Mouse (Mus musculus) G1E (cell line): ENCODE measurements around the gene Crtc1. TPM values are rescaled to one million over a fixed set of nuclear protein-coding genes. Genes with fewer than 3 reads are reported as not detected.

Experiments used
- ATAC-seq: 2 replicates; pipeline ENCODE4 v1.8.0; 2016; ENCODE audit warnings: mild to moderate bottlenecking; ENCODE audit not compliant: insufficient number of reproducible peaks, poor library complexity, low FRiP score, severe bottlenecking; ENCODE audit errors: extremely low read depth
- DNase-seq: peaks from one replicate; pipeline ENCODE4 v3.0.0; 2012; ENCODE audit warnings: low spot score
- H3K27me3 ChIP-seq: 2 replicates; pipeline ENCODE4 v1.6.1; 2012; ENCODE audit warnings: mild to moderate bottlenecking, low read length, inconsistent platforms; ENCODE audit not compliant: insufficient read depth
- H3K36me3 ChIP-seq: replicated peaks from 2 replicates; pipeline ENCODE3; 2012; ENCODE audit warnings: mild to moderate bottlenecking, inconsistent platforms
- H3K4me1 ChIP-seq: 2 replicates; pipeline ENCODE4 v1.6.1; 2012; ENCODE audit warnings: low read depth, low read length, inconsistent platforms, mixed read lengths; ENCODE audit not compliant: insufficient read depth
- H3K4me3 ChIP-seq: 2 replicates; pipeline ENCODE4 v1.5.1; 2012; ENCODE audit warnings: low read depth, mild to moderate bottlenecking, inconsistent platforms, low read length, moderate library complexity, mixed read lengths
- H3K9me3 ChIP-seq: replicated peaks from 2 replicates; pipeline ENCODE4 v1.6.1; 2012; ENCODE audit warnings: inconsistent platforms
- CTCF ChIP-seq: IDR thresholded peaks from 2 replicates; pipeline ENCODE4 v1.5.1; 2012; ENCODE audit warnings: low read depth, low read length, inconsistent platforms, mixed read lengths
- GATA1 ChIP-seq: IDR thresholded peaks from 2 replicates; pipeline ENCODE4 v1.6.1; 2012; ENCODE audit warnings: borderline replicate concordance, low read length, inconsistent platforms, mixed read lengths
- GATA2 ChIP-seq: IDR thresholded peaks from 2 replicates; pipeline ENCODE4 v1.6.1; 2012; ENCODE audit warnings: low read depth, low read length, inconsistent platforms, borderline replicate concordance
- POLR2AphosphoS5 ChIP-seq: IDR thresholded peaks from 2 replicates; pipeline ENCODE4 v1.6.1; 2012; ENCODE audit warnings: low read depth, low read length, inconsistent platforms; ENCODE audit not compliant: insufficient replicate concordance
- TAL1 ChIP-seq: conservative IDR thresholded peaks from 2 replicates; pipeline ENCODE4 v1.6.1; 2012; ENCODE audit warnings: low read depth, low read length, inconsistent platforms, mixed read lengths
- polyA plus RNA-seq: library from polyadenylated mRNA; stranded (reverse); fragments of >175 nt; gene quantifications from 2 replicates; pipeline ENCODE4 v1.2.3, GENCODE M21; 2012
- total RNA-seq, 2 experiments: library from RNA; stranded (forward) in 1 of 2; stranded (reverse) in 1 of 2; fragments of 200-1000 nt in 1 of 2; fragments of >200 nt in 1 of 2; fragmentation: Nextera tagmentation in 1 of 2; gene quantifications; 2 replicates each; pipeline ENCODE4 v1.2.3; 2014 to 2017

Gene Crtc1
- total and polyA plus RNA-seq, 3 experiments, result 1.4 to 17.6 (median 15.3) TPM

DNA sequence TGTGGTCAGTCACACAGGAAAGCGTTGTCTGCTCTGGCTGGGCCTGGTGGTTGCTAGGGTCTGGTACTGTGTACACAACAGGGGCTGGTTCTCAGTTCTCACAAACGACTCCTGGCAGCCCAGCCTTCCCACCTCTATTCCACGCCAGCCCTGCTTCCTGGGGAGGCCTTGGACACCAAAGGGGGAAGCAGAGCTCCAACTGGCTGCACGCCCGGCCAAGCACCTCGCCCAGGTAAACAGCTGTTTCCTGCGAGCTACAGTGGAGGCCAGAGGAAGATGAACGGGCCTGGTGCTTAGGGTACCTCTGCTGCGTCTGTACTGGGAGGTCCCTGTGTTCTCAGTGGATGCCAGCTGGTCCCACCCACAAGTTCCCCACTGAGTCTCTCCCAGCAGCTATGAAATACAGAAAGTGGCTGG is 29.9 kb downstream of the Crtc1 start:
- no peaks in the 10 kb centered on the region for H3K27me3 ChIP-seq
- no peak for TF ChIP-seq CTCF
- no peak for TF ChIP-seq POLR2AphosphoS5
- TF ChIP-seq GATA1, result no peak
- TF ChIP-seq GATA2, result no peak
- no peak for TF ChIP-seq TAL1
- H3K4me3 ChIP-seq, result no peak overlapping the region
- H3K4me1 ChIP-seq, result peaks cover 63% of the 10 kb centered on the region
- no peak for ATAC-seq
- DNase-seq, result no peak
- peaks cover under 1% of the 10 kb centered on the region; the same call in 1 of the 2 replicates for H3K9me3 ChIP-seq
- peaks cover 76% of the 10 kb centered on the region for H3K36me3 ChIP-seq

- peaks cover 77% of the 10 kb centered on the region for H3K36me3 ChIP-seq
- TF ChIP-seq GATA1 (no peak), TAL1 (no peak), POLR2AphosphoS5 (no peak), GATA2 (no peak), CTCF (no peak)
- H3K4me3 ChIP-seq, result peak overlapping the region; percentile 5; the same call in 1 of the 2 replicates
- ATAC-seq (no peak), DNase-seq (no peak)
- peaks cover 4% of the 10 kb centered on the region for H3K9me3 ChIP-seq
- peaks cover 58% of the 10 kb centered on the region for H3K4me1 ChIP-seq
- no peaks in the 10 kb centered on the region for H3K27me3 ChIP-seq
These were observed 30.4 kb downstream of the Crtc1 start for GRCm38 (mm10) chr8:70409019-70409418.

- peak; percentile 64 for DNase-seq
- TF ChIP-seq CTCF, result no peak
- 0 out of 2 replicates have a peak, but pooled peaks have one; percentile 28 for ATAC-seq
- Histone ChIP-seq H3K27me3 (no peaks in the 10 kb centered on the region), H3K9me3 (peaks cover 4% of the 10 kb centered on the region), H3K4me1 (peaks cover 52% of the 10 kb centered on the region), H3K36me3 (peaks cover 77% of the 10 kb centered on the region), H3K4me3 (peak overlapping the region; percentile 5; the same call in 1 of the 2 replicates)
These were observed 31.1 kb downstream of the Crtc1 start for GRCm38 (mm10) chr8:70408301-70408700.

- ATAC-seq (no peak), DNase-seq (no peak)
- TF ChIP-seq TAL1 (no peak), CTCF (no peak), POLR2AphosphoS5 (no peak), GATA2 (no peak), GATA1 (no peak)
- Histone ChIP-seq H3K36me3 (peaks cover 78% of the 10 kb centered on the region), H3K27me3 (no peaks in the 10 kb centered on the region), H3K9me3 (peaks cover 4% of the 10 kb centered on the region), H3K4me1 (peaks cover 41% of the 10 kb centered on the region), H3K4me3 (no peak overlapping the region)
These were observed 32.8 kb downstream of the Crtc1 start for GRCm38 (mm10) chr8:70406427-70407069.

DNA sequence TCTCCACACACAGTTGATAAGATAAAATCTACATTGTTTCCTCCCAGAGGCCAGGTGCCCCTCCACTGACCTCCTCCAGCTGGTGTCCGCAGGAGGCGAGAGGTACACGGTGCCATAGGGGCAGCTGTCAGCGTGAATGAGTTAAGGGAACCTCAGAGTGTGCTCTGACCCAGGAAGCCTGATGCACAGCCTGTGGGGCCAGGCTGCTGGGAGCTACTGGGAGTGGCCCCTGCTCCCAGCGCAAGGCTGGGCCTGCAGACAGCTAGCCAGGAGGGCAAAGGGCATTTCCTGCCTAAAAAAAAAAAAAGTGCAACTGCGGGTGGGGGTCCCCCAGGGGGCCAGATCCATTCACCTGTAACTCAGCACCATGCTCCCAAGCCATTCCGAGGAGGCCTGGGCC is 34.2 kb downstream of the Crtc1 start:
- DNase-seq, result no peak
- Histone ChIP-seq H3K9me3 (peaks cover 4% of the 10 kb centered on the region), H3K4me3 (no peak overlapping the region), H3K36me3 (peaks cover 78% of the 10 kb centered on the region), H3K4me1 (peaks cover 37% of the 10 kb centered on the region), H3K27me3 (no peaks in the 10 kb centered on the region)
- ATAC-seq, result no peak
- TF ChIP-seq GATA2 (no peak), GATA1 (no peak), POLR2AphosphoS5 (no peak), TAL1 (no peak), CTCF (no peak)

DNA sequence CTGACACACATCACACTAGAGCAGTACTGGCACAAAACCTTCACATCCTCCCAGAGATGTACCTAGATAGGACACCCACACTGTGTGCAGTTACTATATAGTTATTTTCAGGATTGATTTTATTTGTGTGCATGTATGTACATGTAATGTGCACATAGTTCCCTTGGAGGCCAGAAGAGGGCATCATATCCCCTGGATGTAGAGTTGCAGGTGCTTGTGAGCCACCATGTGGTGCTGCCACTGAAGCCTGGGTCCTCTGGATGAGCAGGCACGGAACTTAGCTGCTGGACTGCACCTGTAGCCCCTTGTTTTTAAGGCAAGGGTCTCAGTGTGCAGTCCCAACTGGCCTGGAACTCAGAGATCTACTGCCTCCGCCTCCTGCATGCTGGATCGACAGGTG is 35.2 kb downstream of the Crtc1 start:
- no peak for ATAC-seq
- H3K4me1 ChIP-seq, result peaks cover 33% of the 10 kb centered on the region

More for the DNA sequence above, 35.2 kb downstream of the Crtc1 start:
- no peaks in the 10 kb centered on the region for H3K27me3 ChIP-seq
- TF ChIP-seq GATA1, result no peak
- TF ChIP-seq GATA2, result no peak
- no peak for TF ChIP-seq CTCF
- TF ChIP-seq TAL1, result no peak
- no peak for TF ChIP-seq POLR2AphosphoS5
- no peak overlapping the region for H3K4me3 ChIP-seq
- H3K36me3 ChIP-seq, result peaks cover 77% of the 10 kb centered on the region
- no peak for DNase-seq
- H3K9me3 ChIP-seq, result peaks cover 4% of the 10 kb centered on the region
